Mouse (Mus musculus) ES-E14 (cell line): ENCODE measurements around the gene Ankrd36. TPM values are rescaled to one million over a fixed set of nuclear protein-coding genes. Genes with fewer than 3 reads are reported as not detected.

Experiments used
- DNase-seq: peaks from one replicate; pipeline ENCODE4 v3.0.0-alpha.2; 2013; ENCODE audit warnings: low read depth, low spot score
- H3K27ac ChIP-seq: 2 replicates; pipeline ENCODE4 v1.5.1; 2012; ENCODE audit warnings: low read depth, mild to moderate bottlenecking, low read length, moderate library complexity, mixed read lengths; ENCODE audit not compliant: poor library complexity, insufficient read depth, severe bottlenecking
- H3K36me3 ChIP-seq: 2 replicates; pipeline ENCODE4 v1.6.1; 2012; ENCODE audit warnings: mild to moderate bottlenecking, low read length, moderate library complexity, mixed read lengths; ENCODE audit not compliant: control insufficient read depth, poor library complexity, insufficient read depth, severe bottlenecking
- H3K4me1 ChIP-seq, 2 experiments: fragments of 150-350 bp in 1 of 2; sonication (generic) in 1 of 2; 2 replicates each; pipeline ENCODE4 v1.6.1; 2012; ENCODE audit warnings: low read length in 2 of 2, mild to moderate bottlenecking in 1 of 2, mixed read lengths in 1 of 2; ENCODE audit not compliant: control insufficient read depth in 2 of 2, insufficient read depth in 2 of 2, poor library complexity in 1 of 2
- H3K4me3 ChIP-seq, 2 experiments: fragments of 150-350 bp in 1 of 2; sonication (generic) in 1 of 2; 2 replicates each; pipeline ENCODE4 v1.5.1; 2012; ENCODE audit warnings: low read length in 2 of 2, low read depth in 1 of 2, mild to moderate bottlenecking in 1 of 2, mixed read lengths in 1 of 2; ENCODE audit not compliant: insufficient read depth in 1 of 2, poor library complexity in 1 of 2, severe bottlenecking in 1 of 2
- H3K9ac ChIP-seq: 2 replicates; pipeline ENCODE4 v1.6.1; 2012; ENCODE audit warnings: low read depth, mild to moderate bottlenecking, low read length, mixed read lengths; ENCODE audit not compliant: poor library complexity, insufficient read depth, severe bottlenecking
- H3K9me3 ChIP-seq: fragments of 150-350 bp; sonication (generic); 2 replicates; pipeline ENCODE4 v1.6.1; 2012; ENCODE audit warnings: low read depth, mild to moderate bottlenecking, low read length; ENCODE audit not compliant: control insufficient read depth, insufficient read depth
- CHD2 ChIP-seq: IDR thresholded peaks from 2 replicates; pipeline ENCODE4 v1.6.1; 2014; ENCODE audit warnings: mild to moderate bottlenecking, low read depth, low read length, inconsistent platforms
- HCFC1 ChIP-seq: IDR thresholded peaks from 2 replicates; pipeline ENCODE4 v1.6.1; 2012; ENCODE audit warnings: low read length, inconsistent platforms, borderline replicate concordance; ENCODE audit not compliant: insufficient read depth
- MAFK ChIP-seq: IDR thresholded peaks from 2 replicates; pipeline ENCODE4 v1.6.1; 2014; ENCODE audit warnings: mild to moderate bottlenecking, low read depth, low read length, inconsistent platforms; ENCODE audit not compliant: insufficient read depth
- ZC3H11A ChIP-seq: IDR thresholded peaks from 2 replicates; pipeline ENCODE4 v1.6.1; 2012; ENCODE audit warnings: low read depth, mild to moderate bottlenecking, inconsistent platforms, low read length, borderline replicate concordance
- ZNF384 ChIP-seq: IDR thresholded peaks from 2 replicates; pipeline ENCODE4 v1.6.1; 2012; ENCODE audit warnings: low read depth, low read length, inconsistent platforms
- in situ Hi-C, 2 experiments: fragments of 600-800 bp; cut with MboI; formaldehyde crosslinking; loops; one replicate each; pipeline ENCODE4 v1.15.1; 2025; ENCODE audit warnings: low sequenced_read_pairs in 2 of 2, inconsistent platforms in 1 of 2; ENCODE audit not compliant: unreplicated experiment in 2 of 2
- total RNA-seq: library from RNA; depleted of rRNA; stranded (reverse); fragments of 300-350 nt; gene quantifications from 2 replicates; pipeline ENCODE4 v1.2.3, GENCODE M21; 2012

Gene Ankrd36
- total RNA-seq, 1 experiment = 0.45 TPM

GRCm38 (mm10) chr11:5643085-5643484 is 73.6 kb downstream of the Ankrd36 start:
- TF ChIP-seq CHD2 (no peak), ZC3H11A (peak; percentile 34; the same call in 1 of the 2 replicates)
- no peaks in the 10 kb centered on the region for H3K4me1 ChIP-seq
- H3K9ac ChIP-seq = no peak overlapping the region
- in situ Hi-C loops = no loop called here
- DNase-seq = peak; percentile 48
- no peaks in the 10 kb centered on the region for H3K9me3 ChIP-seq
- no peak overlapping the region for H3K27ac ChIP-seq
- no peaks in the 10 kb centered on the region for H3K36me3 ChIP-seq
- no peak overlapping the region for H3K4me3 ChIP-seq

- H3K4me3 ChIP-seq = no peak overlapping the region
- H3K9ac ChIP-seq = no peak overlapping the region
- in situ Hi-C loops = no loop called here
- no peaks in the 10 kb centered on the region for H3K4me1 ChIP-seq
- DNase-seq = no peak
- no peak overlapping the region for H3K27ac ChIP-seq
- H3K9me3 ChIP-seq = no peaks in the 10 kb centered on the region
- TF ChIP-seq ZNF384 (no peak), CHD2 (no peak), MAFK (no peak), ZC3H11A (peak; percentile 36; the same call in 1 of the 2 replicates)
- no peaks in the 10 kb centered on the region for H3K36me3 ChIP-seq
These were observed 80.8 kb downstream of the Ankrd36 start for GRCm38 (mm10) chr11:5650321-5650720.

- H3K4me3 ChIP-seq = no peak overlapping the region
- H3K4me1 ChIP-seq = no peaks in the 10 kb centered on the region; a peak in 1 of 4 replicates
- no peak overlapping the region for H3K27ac ChIP-seq
- in situ Hi-C loops = no loop called here
- no peaks in the 10 kb centered on the region for H3K9me3 ChIP-seq
- no peaks in the 10 kb centered on the region for H3K36me3 ChIP-seq
- no peak for DNase-seq
- no peak for TF ChIP-seq HCFC1
- H3K9ac ChIP-seq = no peak overlapping the region
These were observed 113.1 kb downstream of the Ankrd36 start for GRCm38 (mm10) chr11:5682541-5682940.

DNA sequence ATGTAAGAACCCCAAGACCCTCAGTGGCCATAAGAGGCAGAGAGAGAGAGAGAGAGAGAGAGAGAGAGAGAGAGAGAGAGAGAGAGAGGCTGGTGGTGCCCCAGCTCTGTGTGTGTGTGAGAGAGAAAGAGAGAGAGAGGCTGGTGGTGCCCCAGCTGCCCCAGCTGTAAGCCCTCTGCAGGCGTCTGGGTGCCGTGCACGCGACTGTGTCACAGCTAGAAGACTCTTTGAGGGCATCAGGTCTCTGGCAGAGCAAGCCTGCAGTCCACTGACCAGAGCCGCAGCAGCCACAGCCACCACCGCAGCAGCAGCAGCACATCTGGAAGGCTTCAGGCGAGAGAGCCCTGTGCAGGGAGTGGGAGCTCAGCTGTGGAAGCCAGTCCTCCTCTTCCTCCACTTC is 114.8 kb downstream of the Ankrd36 start:
- H3K9ac ChIP-seq = no peak overlapping the region
- H3K9me3 ChIP-seq = no peaks in the 10 kb centered on the region
- no peak for TF ChIP-seq HCFC1
- TF ChIP-seq CHD2 = no peak
- TF ChIP-seq MAFK = no peak
- in situ Hi-C loops = no loop called here
- DNase-seq = no peak
- peaks cover 0 to 3% of the 10 kb centered on the region in 2 experiments; a peak in 2 of 4 replicates for H3K4me1 ChIP-seq
- no peaks in the 10 kb centered on the region for H3K36me3 ChIP-seq
- no peak overlapping the region for H3K4me3 ChIP-seq
- no peak overlapping the region for H3K27ac ChIP-seq

GRCm38 (mm10) chr11:5691775-5692174 is 122.3 kb downstream of the Ankrd36 start:
- Histone ChIP-seq H3K9ac (no peak overlapping the region), H3K9me3 (no peaks in the 10 kb centered on the region), H3K27ac (no peak overlapping the region), H3K4me3 (no peak overlapping the region), H3K4me1 (peaks cover 7 to 19% of the 10 kb centered on the region in 2 experiments; a peak in 3 of 4 replicates), H3K36me3 (no peaks in the 10 kb centered on the region)
- DNase-seq = no peak
- in situ Hi-C loops = no loop called here
- TF ChIP-seq CHD2 = no peak
- TF ChIP-seq ZC3H11A = peak; percentile 50; the same call in 1 of the 2 replicates
- no peak for TF ChIP-seq MAFK
- TF ChIP-seq HCFC1 = no peak
